Mouse (Mus musculus) heart, adult 11 months (tissue): Measurements from ENCODE around the gene Itgb5.

Source experiments
- DNase-seq: peaks from one replicate; pipeline ENCODE4 v3.0.0; 2022

Gene Itgb5

DNA sequence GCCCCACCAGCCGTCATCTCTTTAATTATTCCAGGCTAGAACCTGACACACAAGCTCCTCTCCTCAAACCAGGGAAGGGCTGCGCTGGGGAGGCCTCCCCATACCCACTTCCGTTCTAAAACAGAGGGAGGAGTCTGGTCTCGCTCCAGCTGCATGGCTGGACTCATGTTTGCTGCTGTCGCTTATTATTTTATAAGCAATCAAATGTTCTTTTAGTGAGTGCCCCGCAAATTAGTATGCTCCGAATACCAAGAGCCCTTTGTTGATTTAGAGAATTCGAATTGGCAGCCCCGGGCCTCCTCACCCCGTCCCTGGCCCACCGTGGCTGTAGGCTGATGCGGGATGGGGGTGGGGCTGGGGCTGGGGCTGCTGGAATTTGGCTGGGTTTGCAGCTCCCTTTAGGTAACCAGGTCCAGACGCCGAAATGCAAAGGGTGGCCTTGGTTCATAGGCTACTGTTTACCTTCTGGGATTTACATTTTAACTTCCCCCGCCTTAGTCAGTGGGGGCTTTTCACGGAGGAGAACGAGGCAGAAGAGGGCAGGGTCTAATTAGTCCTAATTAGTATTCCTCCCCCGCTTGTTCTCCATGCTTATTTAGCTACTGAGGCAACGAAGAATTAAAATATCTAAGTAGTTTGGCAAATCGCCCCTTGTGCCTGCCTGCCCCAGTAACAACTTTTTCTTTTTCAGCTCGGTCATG lies 3.4 kb downstream of the Itgb5 start:
- DNase-seq = peak; percentile 94

DNA sequence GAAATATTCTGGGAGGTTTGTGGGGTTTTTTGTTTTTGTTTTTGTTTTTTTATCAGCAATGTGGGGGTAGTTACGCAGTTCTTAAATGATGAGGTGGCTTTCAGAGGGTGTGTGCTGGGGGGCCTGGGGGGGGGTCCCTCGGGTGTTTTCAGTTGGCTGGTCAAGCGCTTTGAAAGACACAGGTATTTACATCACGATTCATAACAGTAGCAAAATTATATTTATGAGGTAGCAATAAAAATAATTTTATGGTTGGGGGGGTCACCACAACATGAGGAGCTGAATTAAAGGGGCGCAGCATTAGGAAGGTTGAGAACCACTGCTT lies 3.9 kb downstream of the Itgb5 start:
- DNase-seq = no peak

DNA sequence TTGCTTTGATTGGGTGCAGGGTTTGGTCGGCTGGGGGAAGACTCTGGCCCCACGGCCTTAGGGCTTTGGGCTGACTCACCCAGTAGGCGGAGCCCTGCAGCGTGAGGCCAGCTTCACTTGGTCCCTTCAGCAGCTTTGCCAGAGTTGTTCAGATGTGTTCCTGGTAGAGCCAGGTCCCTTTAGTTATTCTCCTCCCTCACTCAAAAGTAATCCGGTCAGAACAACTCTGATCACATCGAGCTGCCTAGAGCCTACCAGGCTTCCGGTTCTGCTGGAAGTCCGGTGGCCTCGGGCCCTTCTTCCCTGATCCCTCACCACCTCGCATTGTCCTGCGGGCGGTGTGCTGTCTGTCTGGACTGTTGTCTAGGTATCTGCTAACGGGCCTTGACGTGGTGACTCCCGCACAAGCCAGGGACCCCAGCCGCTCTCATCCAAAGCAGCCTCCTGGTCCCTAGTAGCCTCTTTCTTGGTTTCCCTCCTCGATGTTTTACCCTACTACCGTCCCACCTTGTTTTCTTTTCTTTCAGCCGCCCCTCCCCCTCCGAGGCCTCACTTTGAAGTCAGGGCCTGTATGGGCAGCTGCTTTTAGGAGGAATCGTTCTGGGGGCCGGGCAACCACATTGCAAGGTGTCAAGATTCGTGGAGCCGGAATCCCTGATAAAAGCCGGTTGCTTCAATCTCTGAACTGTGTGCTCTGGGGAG lies 4.5 kb downstream of the Itgb5 start:
- DNase-seq = peak; percentile 96

DNA sequence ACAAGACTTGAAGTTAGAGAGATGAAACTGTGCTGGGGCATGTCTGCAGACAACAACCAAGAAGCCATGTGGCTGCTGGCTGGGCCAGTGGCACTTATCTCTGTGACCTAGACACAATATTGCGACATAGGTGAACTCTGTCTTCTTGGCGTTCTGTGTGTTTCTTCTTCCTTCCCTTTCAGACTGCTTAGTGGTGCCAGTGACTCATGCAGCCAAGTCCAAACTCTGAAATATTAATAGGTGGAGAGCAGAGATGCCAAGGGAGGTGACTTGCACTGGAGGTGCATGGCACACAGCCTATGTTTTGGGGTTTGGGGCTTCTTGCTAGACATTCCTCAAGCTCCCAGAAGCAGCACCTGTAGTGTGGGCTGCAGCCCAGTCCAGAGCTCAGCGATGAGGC lies 7.2 kb downstream of the Itgb5 start:
- peak; percentile 96 for DNase-seq

DNA sequence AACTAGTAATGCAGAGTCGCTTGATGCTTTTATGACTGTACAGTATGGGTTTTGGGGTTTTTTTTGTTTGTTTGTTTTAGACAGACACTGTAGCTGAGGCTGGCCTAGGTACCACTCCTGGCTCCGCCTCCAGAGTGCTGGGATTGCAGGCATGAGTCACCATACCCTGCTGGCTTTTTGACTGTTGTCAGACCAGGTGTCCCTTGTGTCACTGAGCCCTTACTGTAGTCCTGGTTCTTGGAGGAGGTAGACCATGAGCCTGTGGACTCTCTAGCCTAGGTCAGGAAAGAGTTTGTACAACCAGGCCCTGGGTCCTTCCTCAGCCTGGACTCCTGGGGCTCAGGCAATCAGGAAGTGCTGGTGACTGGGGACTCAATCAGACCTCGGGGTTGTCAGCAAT lies 7.7 kb downstream of the Itgb5 start:
- peak; percentile 92 for DNase-seq

DNA sequence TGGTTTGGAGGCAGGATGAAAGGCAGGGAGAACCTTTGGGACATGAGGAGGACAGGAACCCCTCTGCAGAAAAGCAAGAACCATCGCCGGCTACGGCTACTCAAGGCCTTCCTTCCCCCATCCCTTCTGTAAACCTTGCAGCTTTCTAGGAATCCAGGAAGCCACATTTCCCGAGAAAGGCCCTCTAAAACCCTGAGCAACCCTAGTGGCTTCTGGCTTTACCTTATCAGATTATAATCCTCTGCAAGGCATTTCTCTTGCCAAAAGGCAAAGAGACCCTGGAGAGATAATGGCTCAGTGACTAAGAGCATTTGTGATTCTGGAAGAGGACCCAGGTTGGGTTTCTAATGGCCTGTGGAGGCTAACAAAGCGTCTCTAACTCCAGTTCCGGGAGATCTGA lies 11.2 kb downstream of the Itgb5 start:
- peak; percentile 87 for DNase-seq

DNA sequence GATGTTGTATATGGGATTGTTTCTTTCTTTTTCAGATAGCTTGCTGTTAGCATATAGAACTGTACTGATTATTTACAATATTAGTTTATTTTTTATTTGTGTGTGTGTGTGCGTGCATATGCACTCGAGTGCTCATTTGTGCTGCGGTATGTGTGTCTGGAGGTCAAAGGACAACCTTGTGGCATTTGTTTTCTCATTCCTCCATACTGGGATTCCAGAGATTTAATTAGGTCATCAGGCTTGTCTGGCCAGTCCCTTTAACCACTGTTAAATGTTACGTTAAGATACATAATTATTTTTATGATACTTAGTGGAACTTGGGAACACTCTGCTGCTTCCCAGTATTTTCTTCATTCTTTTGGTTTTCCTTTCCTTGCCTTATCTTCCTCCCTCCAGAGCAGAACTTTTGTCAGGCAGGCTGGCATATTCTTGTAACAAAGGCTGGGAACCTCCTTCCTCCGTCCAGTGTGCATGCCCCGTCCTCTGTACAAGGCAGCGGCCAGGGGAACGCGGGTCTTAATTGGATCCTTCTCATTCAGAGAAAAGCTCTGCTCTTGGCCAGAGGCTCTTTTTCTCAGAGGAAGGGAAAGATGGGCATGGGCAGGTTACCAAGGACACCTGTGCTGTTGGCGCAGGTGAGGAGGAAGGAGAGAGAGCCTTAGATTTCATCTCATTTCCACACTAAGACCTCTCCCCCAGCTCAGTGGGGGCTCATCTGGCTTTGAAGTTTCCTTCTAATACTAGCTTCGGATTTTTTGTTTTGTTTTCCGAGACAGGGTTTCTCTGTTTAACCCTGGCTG lies 12.8 kb downstream of the Itgb5 start:
- peak; percentile 55 for DNase-seq

DNA sequence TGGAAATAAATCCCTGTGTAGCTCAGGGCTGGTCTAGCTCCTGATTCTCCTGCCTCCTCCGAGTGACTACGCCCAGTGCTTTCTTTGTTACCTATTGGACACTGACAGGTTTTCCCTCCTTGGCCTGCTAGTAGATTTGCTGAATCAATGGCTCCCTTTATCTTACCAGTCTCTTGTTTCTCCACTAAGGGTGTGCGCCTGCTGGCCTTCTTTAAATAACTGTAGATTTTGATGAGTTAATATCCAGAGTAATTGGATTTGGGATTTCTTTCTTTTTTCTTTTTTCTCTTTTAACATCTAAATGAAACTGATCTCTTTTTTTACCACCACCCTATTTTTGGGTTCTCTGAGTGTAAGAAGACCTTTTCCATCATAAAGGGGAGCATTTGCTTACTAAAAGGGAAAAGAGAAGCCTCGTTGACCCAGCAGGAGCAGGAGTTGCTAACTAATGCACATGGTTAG lies 14.7 kb downstream of the Itgb5 start:
- DNase-seq = peak; percentile 54

DNA sequence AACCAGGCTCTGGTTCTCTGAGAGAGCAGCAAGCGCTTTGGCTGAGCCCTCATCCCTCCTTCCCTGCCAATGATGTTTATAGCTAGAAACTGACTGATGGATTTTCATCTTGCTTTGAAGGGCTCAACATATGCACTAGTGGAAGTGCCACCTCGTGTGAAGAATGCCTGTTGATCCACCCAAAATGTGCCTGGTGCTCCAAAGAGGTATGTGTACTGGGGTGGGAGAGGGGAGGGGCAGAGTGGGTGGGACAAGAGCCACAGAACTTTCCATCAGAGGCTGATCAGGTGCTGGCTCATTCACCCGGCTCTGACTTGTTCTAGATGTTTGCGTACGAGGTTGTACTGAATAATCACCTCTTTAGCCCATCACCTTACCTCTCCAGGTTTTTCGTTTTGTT lies 15.4 kb downstream of the Itgb5 start:
- DNase-seq = peak; percentile 80

DNA sequence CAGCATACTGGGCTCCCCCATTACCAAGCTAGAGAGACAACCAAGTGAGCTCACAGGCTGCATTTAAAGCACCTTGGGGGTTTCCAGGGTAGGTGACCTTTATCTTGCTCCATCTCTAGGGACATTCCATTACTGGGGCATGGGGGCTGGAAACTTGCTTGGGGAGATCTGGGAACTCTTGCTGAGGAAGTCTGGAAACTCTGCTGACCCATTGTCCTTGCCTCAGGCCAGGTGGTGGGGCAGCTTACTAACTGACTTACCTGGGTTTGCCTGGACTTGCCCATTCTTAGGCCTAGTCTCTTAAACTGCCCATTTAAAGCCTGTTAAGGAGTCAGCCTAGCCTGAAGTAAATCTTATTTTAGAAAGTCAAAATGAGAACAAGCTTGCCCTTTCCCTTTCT lies 23.8 kb downstream of the Itgb5 start:
- no peak for DNase-seq

DNA sequence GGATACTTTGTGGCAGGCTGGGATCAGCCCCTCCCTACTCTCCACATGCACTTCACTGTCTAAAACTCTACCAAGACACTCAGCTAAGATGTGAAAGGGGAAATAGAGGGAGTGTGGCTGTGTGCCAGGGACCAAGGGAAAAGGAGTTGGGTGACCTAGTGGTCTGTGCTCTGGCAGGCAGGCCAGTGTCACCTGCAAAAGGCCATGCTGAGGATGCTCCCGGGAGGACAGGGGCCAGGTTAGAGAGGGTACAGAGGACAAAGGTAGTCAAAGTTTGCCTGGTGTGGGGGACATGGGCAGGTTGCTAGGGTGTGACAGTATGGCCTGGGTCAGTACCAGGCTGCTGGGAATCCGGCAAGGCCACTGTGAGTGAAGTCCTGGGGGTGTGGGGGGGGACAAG lies 29.3 kb downstream of the Itgb5 start:
- DNase-seq = peak; percentile 88

DNA sequence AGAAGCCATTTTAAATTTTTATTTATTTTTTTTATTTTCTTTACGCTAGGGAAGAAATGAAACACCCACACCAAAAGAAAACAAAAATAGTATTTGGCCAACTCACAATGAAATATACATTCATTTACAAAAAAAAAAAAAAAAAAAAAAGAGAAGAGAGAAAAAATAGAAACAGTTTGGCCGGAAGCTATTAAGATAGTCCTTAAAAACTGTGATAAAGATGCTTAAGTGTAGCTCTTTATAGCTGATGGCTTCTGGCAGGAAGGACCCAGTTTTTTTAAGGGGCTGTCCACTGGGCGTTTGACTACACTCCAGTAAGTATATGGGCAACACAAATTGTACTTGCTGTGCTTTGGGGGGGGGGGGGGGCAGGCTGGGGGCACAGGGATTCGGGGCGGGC lies 29.9 kb downstream of the Itgb5 start:
- DNase-seq = peak; percentile 70

DNA sequence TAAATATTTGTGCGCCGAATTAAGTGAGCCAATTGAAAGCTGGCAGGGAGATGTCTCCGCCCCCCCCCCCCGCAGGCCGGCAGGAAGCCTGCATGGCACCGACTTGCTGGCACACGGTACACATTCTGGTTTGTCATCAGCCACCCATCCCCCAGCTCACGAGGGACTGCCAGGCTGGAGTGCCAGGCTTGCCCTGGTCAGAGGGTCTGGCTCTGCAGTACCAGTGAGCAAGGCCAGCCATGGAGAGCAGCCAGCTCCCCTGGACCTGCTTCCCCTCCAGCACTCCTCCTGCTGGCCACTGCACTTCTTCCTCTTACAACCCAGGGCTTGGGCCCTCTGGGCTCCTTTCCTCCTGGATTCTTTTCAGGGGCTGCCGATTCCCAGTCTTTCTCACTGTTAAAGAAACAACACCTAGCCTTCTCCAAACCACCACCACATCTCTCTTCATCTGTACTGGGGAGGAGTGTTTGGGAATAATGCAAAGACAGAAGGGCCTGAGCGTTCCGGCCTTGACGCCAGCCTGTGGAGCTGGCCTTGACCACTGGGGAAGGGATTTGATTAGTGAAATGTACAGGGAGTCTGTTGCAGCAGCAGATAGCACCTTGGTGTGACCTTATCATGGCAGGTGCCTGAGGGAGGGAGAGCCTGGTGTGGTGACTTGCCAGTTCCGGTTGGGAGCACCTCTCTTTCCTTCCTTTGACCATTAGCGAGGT lies 30.7 kb downstream of the Itgb5 start:
- DNase-seq = peak; percentile 98

DNA sequence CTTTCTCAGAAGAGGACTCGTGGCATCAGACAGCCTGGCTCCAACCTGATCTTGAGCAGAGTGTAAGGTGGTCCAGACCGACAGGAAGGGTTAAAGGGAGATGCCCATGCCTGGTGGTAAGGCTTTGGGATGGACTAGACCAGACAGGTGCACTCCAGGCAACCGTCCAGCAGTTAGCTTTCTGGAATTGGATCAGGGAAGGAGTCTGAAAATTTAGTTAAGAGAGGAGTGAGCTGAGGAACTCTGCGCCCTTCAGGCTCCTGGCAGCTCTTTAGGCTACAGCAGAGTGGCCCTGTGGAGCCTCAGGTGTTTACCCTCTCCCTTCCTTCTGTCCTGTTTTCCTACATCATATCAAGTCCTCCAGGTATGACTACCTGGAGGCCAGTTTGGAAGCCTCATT lies 32.9 kb downstream of the Itgb5 start:
- DNase-seq = no peak

DNA sequence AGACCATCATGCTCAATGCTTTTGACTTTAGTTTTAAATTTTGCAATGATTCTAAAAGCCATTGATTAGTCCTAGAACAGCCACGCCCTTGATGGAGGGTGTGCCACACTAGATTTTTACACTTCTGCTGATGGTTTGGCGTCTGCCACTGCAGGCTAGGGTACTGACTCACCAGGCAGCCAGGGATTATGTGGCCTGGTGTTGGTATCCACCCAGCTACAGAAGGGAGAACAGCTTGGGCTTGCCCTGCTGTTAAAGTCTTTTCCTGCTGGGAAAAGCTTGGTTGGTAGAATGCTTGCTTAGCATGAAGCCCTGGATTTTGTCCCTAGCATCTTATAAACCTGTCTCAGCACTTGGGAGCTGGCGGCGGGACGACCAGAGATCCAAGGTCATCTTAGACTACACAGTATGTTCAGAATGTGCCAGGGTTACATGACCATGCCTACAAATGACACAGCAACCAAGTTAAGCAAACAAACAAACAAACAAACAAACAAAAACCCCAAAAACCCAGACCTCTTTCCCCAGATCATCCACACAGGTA lies 33.8 kb downstream of the Itgb5 start:
- DNase-seq = no peak

DNA sequence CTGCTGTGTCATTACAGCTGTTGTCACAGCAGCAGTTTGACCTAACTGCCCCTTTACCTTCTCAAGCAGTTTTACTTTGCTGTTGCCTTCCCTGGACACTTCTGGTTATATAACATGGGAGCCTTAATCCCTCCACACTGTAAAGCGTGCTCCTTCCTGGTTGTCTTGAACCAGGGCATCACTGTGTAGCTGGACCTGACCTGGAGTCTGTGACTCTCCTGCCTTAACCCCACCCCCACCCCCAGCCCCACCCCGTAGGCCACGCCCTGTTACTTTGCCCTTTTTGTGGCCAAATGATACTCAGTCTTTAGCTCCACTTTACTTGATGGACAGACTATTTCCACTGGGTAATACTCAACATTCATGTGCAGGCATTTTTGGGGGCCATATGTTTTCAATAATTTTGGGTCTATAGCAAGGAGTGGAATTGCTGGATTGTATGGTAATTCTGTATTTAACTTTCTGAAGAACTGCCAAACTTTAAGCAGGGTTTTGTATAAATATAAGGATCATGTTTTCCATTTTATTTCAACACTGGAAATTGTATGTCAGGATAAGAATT lies 40.8 kb downstream of the Itgb5 start:
- no peak for DNase-seq

DNA sequence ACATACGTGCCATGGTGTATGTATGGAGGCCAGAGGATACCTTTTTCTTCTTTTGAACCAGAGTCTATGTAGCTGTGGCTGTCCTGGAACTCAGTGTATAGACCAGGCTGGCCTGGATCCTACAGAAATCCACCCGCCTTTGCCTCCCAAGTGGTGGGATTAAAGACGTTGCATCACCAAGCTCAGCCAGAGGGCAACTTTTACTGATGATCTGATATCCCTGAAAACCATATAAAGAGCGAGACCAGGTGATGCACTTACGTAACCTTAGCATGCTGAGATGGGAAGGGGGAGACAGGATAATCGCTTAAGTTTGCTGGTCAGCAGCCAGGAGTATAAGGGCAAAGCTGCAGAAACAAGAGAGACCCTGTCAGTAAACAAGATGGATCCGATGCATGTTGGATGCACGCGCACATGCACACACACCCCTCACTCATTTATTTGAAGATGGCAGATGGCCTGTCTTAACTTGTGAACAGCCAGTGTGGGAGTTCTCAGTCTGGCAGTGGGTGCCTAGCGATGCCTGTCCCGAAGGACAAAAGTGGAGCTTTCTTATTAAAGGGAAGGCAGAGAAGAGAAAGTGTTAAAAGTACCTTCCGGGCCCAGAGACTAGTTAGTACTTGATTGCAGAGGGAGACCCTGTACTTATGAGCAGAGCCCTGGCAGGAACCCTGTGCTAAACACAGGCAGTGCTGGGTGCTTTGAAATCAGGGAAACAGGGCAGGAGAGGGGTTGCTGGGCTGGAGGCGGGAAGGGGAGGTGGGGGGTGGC lies 41.7 kb downstream of the Itgb5 start:
- no peak for DNase-seq

DNA sequence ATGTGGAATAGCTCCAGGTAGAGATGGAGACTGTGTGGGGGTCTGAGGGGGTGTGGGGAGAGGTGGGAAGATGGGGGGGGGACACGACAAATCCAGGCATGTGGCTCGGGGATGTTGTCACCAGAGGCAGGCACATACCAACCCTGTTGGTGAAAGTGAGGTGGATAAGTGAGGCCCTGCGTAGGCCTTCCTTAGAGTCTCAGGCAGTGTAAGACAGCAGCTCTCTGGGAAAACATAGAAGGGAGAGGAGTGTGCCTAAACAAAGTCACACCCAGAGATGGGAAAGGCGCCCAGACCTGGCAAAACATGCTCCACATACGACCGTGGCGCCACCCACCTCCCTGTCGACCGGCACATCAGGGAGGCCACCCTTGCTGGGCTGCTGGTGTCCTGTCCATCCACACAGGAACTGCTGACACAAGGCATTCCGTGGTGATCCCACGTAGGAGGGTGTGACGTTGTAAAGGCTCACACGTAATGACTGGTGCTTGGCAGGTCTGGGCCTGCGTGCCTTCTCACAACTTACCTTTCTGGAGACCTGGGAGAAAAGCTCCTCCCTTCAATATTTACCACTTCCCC lies 42.5 kb downstream of the Itgb5 start:
- no peak for DNase-seq

DNA sequence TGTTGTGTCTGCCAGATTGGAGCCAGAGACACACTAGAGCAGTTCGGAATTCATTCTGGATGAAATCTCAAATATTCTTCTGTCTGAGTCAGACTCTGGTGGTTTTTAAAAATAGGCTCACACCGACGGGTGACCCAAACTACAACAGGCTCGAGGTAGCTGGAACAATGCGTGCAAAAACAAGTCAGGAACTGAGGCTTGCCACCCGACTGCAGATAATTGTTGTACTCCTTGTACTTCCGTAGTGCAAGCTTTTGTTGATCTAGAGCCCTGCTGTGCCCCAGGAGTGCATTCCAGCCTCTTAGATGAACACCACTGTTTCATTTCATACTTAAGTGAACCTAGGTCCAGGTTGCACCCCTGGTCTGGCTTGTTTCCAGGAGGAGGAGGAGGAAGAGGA lies 43.8 kb downstream of the Itgb5 start:
- peak; percentile 94 for DNase-seq

DNA sequence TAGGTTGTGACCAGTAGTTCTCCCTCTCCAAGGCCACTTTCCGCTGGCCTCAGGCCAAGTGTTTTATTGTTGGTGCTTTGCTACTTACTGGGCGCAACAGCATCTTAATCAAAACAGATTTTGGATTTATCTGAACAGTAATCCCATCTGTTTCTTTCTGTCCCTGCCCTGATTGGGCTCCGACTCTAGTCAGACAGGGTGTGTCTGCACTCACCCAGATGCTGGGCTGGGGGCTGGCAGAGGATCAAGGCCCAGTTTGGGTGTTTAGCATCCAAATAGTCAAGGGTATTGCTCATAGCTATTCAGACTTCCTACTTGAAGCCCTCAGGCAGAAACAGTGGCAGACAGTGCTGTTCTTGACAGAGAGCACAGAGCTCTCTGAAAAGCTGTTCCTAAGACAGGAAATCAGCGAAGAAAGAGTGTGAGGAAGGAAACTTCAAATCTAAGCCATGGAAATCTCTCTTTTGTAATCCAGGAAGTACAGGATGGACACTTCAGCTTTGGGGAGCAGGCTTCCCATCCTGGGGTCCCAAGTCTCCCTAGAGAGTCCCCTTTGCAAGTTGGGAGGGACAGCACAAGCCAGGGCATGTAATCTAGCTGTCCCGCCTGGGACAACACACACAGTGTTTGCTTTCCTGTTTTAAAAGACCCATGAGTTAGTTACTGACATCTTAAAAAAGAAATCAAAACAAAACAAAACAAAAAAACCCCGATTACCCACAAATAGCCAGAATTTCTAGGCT lies 48.7 kb downstream of the Itgb5 start:
- peak; percentile 97 for DNase-seq

DNA sequence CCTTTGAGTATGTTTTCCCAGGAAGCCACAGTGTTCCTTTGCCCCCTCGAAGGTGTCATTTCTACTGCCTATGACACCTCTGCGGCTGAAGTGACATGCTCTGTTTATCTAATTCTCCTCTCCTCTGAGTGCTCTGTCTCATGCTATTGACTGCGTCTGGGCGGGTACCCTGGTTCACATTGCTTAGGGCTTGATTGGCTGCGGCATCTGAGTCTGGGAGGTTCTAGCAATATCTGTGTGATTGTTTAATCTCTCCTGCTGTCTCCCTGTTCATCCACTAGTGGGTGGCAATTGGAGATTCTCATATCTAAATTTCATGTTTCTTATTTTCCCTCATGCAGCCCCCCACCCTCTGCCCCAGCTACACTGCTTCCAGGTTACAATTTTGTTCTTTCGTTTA lies 49.6 kb downstream of the Itgb5 start:
- no peak for DNase-seq
